Mouse (Mus musculus) C2C12 (cell line): ENCODE results near the gene Pip5kl1.

ENCODE experiments used
- CEBPB ChIP-seq: IDR thresholded peaks from one replicate; pipeline ENCODE4 v1.6.1; 2011; ENCODE audit warnings: low read depth, mild to moderate bottlenecking, control low read depth, moderate library complexity
- CTCF ChIP-seq: IDR thresholded peaks from one replicate; pipeline ENCODE4 v1.5.1; 2011; ENCODE audit not compliant: control insufficient read depth, insufficient read depth, insufficient read length
- FOSL1 ChIP-seq: IDR thresholded peaks from one replicate; pipeline ENCODE4 v1.8.0; 2011; ENCODE audit warnings: mild to moderate bottlenecking, low read length; ENCODE audit not compliant: poor library complexity, insufficient read depth, severe bottlenecking
- MAX ChIP-seq: IDR thresholded peaks from one replicate; pipeline ENCODE4 v1.6.1; 2011; ENCODE audit warnings: mild to moderate bottlenecking, control low read depth
- MYOD1 ChIP-seq: IDR thresholded peaks from one replicate; pipeline ENCODE4 v1.6.1; 2011; ENCODE audit warnings: low read depth; ENCODE audit not compliant: control insufficient read depth, insufficient read length
- MYOG ChIP-seq: IDR thresholded peaks from one replicate; pipeline ENCODE4 v1.6.1; 2011; ENCODE audit not compliant: control insufficient read depth, insufficient read length; ENCODE audit errors: extremely low read depth
- USF1 ChIP-seq: IDR thresholded peaks from one replicate; pipeline ENCODE4 v1.6.1; 2011; ENCODE audit warnings: low read depth, mild to moderate bottlenecking, control low read depth, moderate library complexity

DNA sequence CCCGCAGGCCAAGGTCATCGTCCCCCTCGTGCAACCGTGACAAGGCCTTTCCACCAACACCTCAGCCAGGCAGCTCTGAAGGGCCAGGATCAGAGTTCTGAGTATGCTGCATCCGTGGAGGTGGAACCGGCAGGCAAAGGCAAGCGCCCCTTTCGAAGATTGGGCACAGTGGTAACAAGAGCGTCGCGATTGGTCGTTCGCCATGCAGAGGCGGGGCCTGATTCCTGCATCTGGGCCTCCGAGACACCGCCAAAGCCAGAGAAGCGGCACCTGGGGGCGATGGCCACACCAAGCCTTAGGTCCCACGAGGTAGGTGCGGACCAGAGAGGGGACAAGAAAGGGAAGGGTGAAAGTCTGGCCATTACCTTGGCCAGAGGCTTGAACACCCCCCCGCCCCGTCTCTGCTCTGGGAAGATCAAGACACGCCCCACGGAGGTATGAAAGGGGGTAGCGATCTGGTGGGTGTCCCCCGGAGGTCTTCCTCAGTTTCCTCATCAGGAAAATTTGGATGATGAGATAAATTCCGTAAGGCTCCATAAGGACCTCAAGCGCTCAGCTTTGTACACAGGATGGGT, 1.1 kb downstream of the Pip5kl1 start, which contains the start of gene 9430097D07Rik:
- TF ChIP-seq USF1 (no peak), CTCF (no peak), MAX (no peak), MYOD1 (no peak), MYOG (no peak), CEBPB (no peak), FOSL1 (no peak)
